Mouse (Mus musculus) cerebellum, adult (tissue): ENCODE data around the gene Casp9.

Experiments
- ATAC-seq: cut with Nextera tagmentation; 2 replicates; pipeline ENCODE4 v1.9.2; 2017; ENCODE audit warnings: mild to moderate bottlenecking, moderate library complexity, mixed read lengths; ENCODE audit not compliant: insufficient number of reproducible peaks, low FRiP score, low TSS enrichment

Gene Casp9

DNA sequence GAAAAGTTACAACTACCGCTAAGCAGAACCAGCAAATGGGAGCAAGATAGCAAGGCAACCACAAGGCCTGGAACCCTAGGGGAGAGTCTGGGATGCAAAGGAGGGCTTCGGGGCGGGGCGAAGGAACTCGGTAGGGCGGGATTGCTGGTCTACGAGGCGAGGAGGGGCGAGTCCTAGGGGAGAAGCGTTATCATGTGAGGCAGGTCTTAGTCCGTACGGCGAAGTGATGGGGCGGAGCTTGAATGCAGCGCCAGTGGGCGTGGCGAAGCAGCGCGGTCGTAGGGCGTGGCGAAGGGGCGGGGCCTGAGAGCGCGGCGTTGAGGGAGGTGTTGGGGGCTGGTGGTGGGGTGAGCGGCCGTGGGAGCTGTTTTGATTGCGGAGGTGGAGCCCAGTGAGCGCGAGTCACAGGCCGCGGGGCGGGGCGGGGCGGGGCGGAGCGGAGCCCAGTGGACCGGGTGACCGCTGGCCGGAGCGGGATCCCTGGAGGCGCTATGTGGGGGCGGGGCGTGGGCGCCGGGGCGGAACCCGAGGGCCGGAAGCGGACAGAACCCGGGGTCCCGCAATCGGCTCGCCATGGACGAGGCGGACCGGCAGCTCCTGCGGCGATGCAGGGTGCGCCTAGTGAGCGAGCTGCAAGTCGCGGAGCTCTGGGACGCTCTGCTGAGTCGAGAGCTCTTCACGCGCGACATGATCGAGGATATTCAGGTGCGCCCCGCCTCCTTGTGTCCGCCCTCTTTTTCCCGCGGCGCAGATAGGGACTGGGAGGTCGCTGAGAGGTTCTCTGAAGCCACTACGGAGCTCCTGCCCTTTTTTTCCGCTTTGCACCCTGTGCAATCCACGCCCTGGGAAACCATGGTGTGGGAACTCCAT, at the start of gene Casp9:
TSS of gene Casp9 (plus strand) at position 331 of the 870 bp plus-strand sequence.
- ATAC-seq: peak; percentile 67

DNA sequence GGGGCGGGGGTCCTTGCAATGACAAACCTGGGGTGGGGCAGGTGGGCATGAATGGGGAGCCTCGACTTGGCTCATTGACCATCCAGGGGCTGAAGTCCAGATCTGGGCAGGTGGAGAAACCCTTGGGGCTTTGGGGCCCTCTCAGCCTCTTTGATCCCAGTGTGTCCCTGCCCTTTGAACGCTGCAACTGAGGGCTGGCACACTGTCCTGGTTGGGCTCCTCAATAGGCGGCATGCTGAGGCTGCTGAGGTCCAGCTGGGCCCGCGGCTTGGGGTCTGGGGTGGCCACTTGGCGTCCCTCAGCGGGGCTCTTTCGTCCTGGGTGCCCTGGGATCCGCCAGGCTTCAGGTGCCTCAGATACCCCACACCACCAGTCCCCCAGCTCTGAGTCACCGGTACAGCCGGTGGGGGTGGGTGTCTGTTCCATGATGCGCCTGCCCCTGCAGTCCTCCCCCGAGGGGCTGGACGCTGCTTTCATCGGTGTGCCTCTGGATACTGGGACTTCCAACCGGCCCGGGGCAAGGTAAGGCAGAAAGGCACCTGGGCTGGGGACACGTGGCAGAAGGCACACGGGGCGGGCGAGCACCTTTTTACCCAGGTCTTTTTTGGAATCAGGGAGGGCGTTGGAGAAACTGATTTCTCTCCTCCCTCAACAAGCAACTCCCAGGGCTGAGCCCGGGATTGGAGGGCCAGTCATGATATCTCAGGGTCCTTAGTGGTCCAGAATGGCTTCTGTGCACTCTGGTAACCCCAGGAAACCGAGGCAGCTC, 46.6 kb upstream of the Casp9 start, which contains the start of gene Agmat:
TSS of gene Agmat (plus strand) at position 95 of the 769 bp plus-strand sequence.
- no peak for ATAC-seq

GRCm38 (mm10) chr4:141749557-141749956, 43.9 kb upstream of the Casp9 start:
- ATAC-seq: no peak

- ATAC-seq: no peak
These were observed 42.6 kb upstream of the Casp9 start for GRCm38 (mm10) chr4:141750826-141751225.

DNA sequence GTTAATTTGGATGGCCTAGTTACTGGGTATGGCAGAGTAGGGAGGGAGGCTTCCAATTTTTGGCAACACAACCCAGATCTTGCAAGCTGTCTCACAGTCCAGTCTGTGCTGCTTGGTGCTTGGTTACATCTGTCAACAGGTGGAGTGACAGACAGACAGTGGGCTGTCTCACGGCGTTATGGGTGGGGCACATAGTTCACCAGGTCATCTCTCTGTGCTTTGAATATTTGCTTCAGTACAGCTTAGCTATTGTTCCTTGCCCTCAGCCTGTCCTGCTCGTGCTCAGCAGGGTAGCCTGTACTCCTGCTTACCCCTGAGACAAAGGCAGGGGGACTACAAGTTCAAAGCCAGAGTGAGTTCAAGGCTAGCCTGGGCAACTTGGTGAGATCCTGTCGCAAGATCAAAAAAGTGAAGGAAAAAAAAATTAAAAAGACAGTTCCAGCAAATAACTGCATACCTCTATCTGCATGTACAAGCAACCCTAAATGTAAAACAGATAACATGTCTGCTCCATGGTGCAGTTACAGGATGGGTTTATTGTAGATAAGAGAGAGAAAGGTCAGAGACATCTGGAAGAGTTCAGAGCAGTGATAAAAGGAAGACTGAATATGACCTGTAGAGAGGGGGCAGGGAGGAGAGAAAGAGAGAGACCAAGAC, 41.9 kb upstream of the Casp9 start:
- ATAC-seq: no peak

DNA sequence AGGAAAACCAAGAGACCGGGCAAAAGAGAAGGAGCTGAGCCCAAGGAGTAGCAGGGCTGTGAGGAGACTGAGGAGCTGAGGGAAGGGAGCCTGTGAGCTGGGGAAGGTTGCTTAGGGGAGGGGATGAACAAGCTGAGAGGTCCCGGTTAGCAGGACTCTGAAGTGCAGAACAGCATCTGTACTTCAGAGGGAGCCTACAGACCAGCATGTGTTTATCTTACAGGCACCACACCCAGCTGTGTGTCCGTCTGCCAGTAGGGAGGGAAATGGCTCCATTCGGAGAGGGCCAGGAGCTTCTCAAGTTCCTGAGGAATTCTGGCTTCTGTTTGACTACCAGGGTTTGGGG, 41.4 kb upstream of the Casp9 start:
- no peak for ATAC-seq

- no peak for ATAC-seq
These were observed 38.0 kb upstream of the Casp9 start for GRCm38 (mm10) chr4:141755375-141755930.

GRCm38 (mm10) chr4:141757124-141757523, 36.3 kb upstream of the Casp9 start:
- no peak for ATAC-seq

DNA sequence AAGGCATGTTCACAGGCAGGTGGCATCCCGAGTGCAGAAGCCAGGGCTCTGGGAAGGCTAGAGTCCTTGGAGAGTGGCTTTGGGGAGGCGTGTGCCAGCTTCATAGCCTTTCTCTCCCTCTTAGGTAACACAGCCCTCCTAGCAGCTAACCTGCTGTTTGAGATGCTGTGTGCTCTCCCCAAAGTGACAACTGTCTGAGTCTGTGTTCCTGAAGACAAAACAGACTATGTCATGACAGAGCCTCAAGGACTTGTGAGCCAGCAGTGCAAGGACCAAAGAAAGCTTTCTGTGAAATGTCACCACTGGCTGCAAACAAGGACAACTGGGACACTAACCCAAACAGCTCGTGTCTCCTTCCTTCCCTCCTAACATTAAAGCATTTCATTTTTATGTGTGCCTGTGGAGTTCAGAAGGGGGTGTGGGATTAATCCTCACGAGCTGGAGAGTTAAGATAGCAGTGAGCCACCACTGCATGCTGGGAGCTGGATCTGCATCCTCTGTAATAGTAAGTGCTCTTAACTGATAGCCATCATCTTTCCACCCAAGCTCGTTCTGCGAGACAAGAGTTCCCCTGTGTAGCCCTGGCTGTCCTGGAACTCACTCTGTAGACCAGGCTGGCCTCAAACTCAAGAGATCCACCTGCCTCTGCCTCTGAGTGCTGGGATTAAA, 34.4 kb upstream of the Casp9 start:
- no peak for ATAC-seq

DNA sequence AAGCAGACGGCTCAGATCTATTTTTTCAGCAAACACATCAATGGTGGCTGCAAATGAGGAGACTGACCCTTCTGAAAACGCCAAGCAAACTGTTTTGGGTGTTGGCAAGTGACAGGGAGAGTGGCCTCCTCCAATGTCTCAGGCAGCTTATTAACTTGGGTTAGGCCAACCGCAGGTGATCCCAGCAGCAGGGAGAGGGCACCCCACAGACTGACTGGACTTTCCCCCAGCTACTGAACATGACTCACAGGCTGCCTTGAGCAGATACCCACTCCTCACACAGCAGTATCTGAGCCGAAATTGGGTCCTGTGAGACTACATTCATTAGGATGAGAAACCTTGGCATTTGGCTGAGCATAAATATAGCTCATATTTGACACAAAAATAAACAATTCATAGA, 32.5 kb upstream of the Casp9 start:
- no peak for ATAC-seq

GRCm38 (mm10) chr4:141762102-141762598, 31.3 kb upstream of the Casp9 start:
- ATAC-seq: no peak

DNA sequence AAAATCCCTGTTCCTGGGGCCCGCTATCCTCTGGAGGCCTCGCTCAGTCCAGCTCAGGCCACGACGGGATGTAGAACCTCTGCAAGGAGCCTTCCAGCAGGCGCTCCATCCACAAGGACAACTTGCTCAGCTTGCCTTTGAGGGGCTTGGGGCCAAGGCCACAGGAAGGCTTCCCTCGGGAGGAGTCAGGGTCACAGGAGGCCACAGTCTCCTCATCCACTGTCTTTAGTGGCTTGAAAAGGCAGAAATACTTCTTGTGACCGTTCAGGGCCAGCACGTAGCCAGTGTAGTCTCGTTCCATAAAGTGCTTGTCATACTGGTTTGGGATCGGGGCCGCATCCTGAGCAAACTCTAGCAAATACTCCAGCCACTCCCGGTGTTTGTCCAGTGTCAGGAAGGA, 29.9 kb upstream of the Casp9 start:
- ATAC-seq: no peak

- no peak for ATAC-seq
These were observed 28.4 kb upstream of the Casp9 start for GRCm38 (mm10) chr4:141765008-141765407.

GRCm38 (mm10) chr4:141766316-141766667, 27.1 kb upstream of the Casp9 start:
- ATAC-seq: no peak

DNA sequence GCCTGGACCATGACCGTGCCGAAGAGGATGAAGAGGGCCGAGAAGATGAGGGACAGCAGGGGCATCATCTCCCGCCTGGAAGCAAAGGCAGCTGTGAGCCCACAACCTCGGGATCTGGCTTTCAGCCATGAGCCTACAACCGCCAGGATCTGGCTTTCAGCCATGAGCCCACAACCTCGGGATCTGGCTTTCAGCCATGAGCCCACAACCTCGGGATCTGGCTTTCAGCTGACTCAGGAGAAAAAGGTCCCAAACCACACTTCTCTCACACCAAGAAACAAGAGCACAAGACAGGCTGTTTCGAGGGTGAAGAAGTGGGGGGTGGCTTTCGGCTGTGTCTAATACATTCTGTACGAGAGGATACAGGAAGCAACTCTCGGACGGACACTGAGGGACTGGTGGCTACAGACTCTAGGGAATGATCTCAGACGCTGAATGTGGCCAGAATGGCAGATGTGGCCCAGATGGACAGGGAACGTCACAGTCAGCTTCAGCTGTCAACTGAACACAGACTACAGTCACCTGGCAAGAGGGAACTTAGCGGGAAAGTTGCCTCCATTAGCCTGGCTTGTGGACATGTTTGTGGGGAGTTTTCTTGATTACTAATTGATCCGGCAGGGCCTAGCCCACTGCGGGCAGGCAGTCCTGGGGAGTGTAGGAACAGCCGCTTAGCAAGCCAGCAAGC, 26.6 kb upstream of the Casp9 start:
- no peak for ATAC-seq

DNA sequence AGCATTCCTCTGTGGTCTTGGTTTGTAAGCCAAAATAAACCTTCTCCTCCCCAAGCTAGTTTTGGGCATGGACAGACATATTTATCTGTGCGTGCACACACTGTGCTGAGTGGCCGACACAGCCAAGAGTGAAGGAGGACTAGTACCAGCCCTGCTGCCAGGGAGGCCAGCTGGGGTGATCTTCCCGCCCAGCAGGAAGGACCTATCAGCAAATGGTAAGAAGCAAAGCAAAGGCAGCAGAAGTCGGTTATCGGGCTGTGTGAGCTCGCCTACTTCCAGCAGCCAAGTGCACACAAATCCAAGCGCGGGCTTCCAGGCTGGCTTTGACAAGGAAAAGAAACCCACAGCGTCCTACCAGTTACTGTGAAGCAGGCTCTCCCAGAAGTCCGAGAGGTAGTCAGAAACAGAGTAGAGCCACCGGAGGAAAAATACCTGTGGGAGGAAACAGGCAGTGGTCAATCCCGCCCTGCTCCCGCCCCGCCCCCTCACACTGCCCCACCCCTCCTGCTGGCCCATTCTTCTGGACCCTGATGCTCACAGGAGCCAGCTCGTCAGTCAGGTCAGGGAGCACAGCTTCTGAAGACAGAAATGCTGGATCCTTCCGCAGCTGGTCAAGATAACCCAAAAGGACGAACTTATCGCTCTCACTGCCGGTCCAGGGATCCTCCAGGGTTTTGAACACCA, 25.9 kb upstream of the Casp9 start:
- ATAC-seq: peak; percentile 87; the same call in 1 of the 2 replicates

GRCm38 (mm10) chr4:141769501-141770160, 23.8 kb upstream of the Casp9 start:
- no peak for ATAC-seq

- ATAC-seq: no peak
These were observed 21.6 kb upstream of the Casp9 start for GRCm38 (mm10) chr4:141771823-141772222.
